Mouse (Mus musculus) testis, adult 2 months (tissue): ENCODE measurements around the gene Nfrkb.

Experiments used
- CTCF ChIP-seq: fragments of 200-500 bp; IDR thresholded peaks from 2 replicates; pipeline ENCODE4 v1.5.1; 2012; ENCODE audit warnings: low read depth, mild to moderate bottlenecking, inconsistent platforms, low read length, moderate library complexity; ENCODE audit not compliant: control insufficient read depth, insufficient read depth, insufficient replicate concordance
- POLR2A ChIP-seq: fragments of 200-500 bp; IDR thresholded peaks from 2 replicates; pipeline ENCODE4 v1.6.1; 2012; ENCODE audit warnings: low read depth, mild to moderate bottlenecking, inconsistent platforms, low read length, moderate library complexity; ENCODE audit not compliant: control insufficient read depth

- TF ChIP-seq POLR2A (no peak), CTCF (no peak)
Observed at GRCm38 (mm10) chr9:31432336-31432975, 46.5 kb downstream of the Nfrkb start.
